Mouse (Mus musculus) small intestine, adult 2 months (tissue): ENCODE data around the gene Ltk.

Source experiments
- CTCF ChIP-seq: fragments of 200-500 bp; IDR thresholded peaks from 2 replicates; pipeline ENCODE4 v1.5.1; 2012; ENCODE audit warnings: low read depth, mild to moderate bottlenecking, control low read depth, inconsistent platforms, low read length, moderate library complexity, mixed read lengths; ENCODE audit not compliant: insufficient replicate concordance, insufficient read length; ENCODE audit errors: extremely low read depth
- POLR2A ChIP-seq: fragments of 200-500 bp; IDR thresholded peaks from 2 replicates; pipeline ENCODE4 v1.6.1; 2012; ENCODE audit warnings: low read depth, mild to moderate bottlenecking, control low read depth, inconsistent platforms, low read length, moderate library complexity

- TF ChIP-seq POLR2A (peak; percentile 74; the same call in 1 of the 2 replicates), CTCF (peak; percentile 24; the same call in 1 of the 2 replicates)
These were observed 15.8 kb downstream of the Ltk start for GRCm38 (mm10) chr2:119744163-119745111.
